Mouse (Mus musculus) testis, adult 10 weeks (tissue): ENCODE measurements around the gene Samsn1. TPM values are rescaled to one million over a fixed set of nuclear protein-coding genes. Genes with fewer than 3 reads are reported as not detected.

Experiments used
- polyA plus RNA-seq: library from polyadenylated mRNA; stranded (reverse); fragments of 350-450 nt; fragmentation: Illumina TruSeq; extraction: RNeasy Lipid Tissue Mini Kit (QIAGEN cat#74804); gene quantifications from one replicate; pipeline ENCODE4 v1.2.3, GENCODE M21; 2014; ENCODE audit warnings: low read depth, low replicate concordance

Gene Samsn1
- polyA plus RNA-seq = 0.31 TPM

GRCm38 (mm10) chr16:76022181-76022580, at the start of gene Samsn1:
TSS of gene Samsn1 (minus strand) at chr16:76022281.

